Mouse (Mus musculus) liver, embryonic 14.5 days (tissue): ENCODE measurements at regions not wholly inside any gene's neighbourhood (a gene's known extent, or its start where the extent isn't known, plus 50 kb on each side); places are given as distances from the start of the nearest gene placed in this dataset.

Experiments used
- ATAC-seq: fragments of 200-750 bp; cut with Nextera tagmentation; 2 replicates; pipeline ENCODE4 v1.8.0; 2017; ENCODE audit warnings: moderate number of reproducible peaks, mild to moderate bottlenecking, moderate library complexity; ENCODE audit not compliant: insufficient read depth
- DNase-seq, 3 experiments: peaks; one replicate each; pipeline ENCODE4 v3.0.0-alpha.2; 2012 to 2013; ENCODE audit warnings: low read depth in 3 of 3, low spot score in 3 of 3
- H3K27ac ChIP-seq: fragments of 300-500 bp; sonication (generic); 2 replicates; pipeline ENCODE4 v1.5.1; 2014; ENCODE audit warnings: moderate library complexity, mild to moderate bottlenecking, control low read depth, inconsistent platforms
- H3K27me3 ChIP-seq: fragments of 300-500 bp; sonication (generic); 2 replicates; pipeline ENCODE4 v1.6.1; 2014; ENCODE audit warnings: mild to moderate bottlenecking, low read length, moderate library complexity; ENCODE audit not compliant: control insufficient read depth, insufficient read depth
- H3K36me3 ChIP-seq: fragments of 300-500 bp; sonication (generic); replicated peaks from 2 replicates; pipeline ENCODE4 v1.6.1; 2014; ENCODE audit warnings: low read depth; ENCODE audit not compliant: control insufficient read depth, insufficient read depth
- H3K4me1 ChIP-seq, 2 experiments: fragments of 200-500 bp in 1 of 2; fragments of 300-500 bp in 1 of 2; sonication (generic) in 1 of 2; replicated peaks; 2 replicates each; pipeline ENCODE4 v1.6.1; 2012 to 2014; ENCODE audit warnings: antibody characterized with exemption in 1 of 2, inconsistent platforms in 1 of 2, low read length in 1 of 2; ENCODE audit not compliant: control insufficient read depth in 2 of 2, insufficient read depth in 2 of 2
- H3K4me2 ChIP-seq: fragments of 300-500 bp; sonication (generic); 2 replicates; pipeline ENCODE4 v1.6.1; 2014; ENCODE audit warnings: low read depth, mild to moderate bottlenecking, control low read depth, moderate library complexity
- H3K4me3 ChIP-seq, 2 experiments: fragments of 200-500 bp in 1 of 2; fragments of 300-500 bp in 1 of 2; sonication (generic) in 1 of 2; 2 replicates each; pipeline ENCODE4 v1.5.1; 2012 to 2014; ENCODE audit warnings: low read depth in 2 of 2, low read length in 2 of 2, mild to moderate bottlenecking in 2 of 2, control low read depth in 1 of 2, inconsistent platforms in 1 of 2, moderate library complexity in 1 of 2; ENCODE audit not compliant: insufficient read depth in 1 of 2
- H3K9ac ChIP-seq: fragments of 300-500 bp; sonication (generic); replicated peaks from 2 replicates; pipeline ENCODE4 v1.6.1; 2014; ENCODE audit warnings: mild to moderate bottlenecking, control low read depth, moderate library complexity
- H3K9me3 ChIP-seq: fragments of 300-500 bp; sonication (generic); 2 replicates; pipeline ENCODE4 v1.6.1; 2016; ENCODE audit warnings: low read length, mixed read lengths; ENCODE audit not compliant: control insufficient read depth
- CTCF ChIP-seq: IDR thresholded peaks from 2 replicates; pipeline ENCODE4 v1.5.1; 2016; ENCODE audit warnings: antibody characterized with exemption, low read depth, control low read depth
- EP300 ChIP-seq: IDR thresholded peaks from 2 replicates; pipeline ENCODE4 v1.6.1; 2016; ENCODE audit warnings: antibody characterized with exemption, low read depth
- WGBS: fragments of 180-500 bp; shearing (Covaris S2); extraction: QIAGEN DNeasy Blood & Tissue Kit; methylation state at CpG from one replicate; pipeline ENCODE4 v1.1.7; 2014; ENCODE audit not compliant: insufficient replicate concordance; 5-methylcytosine and 5-hydroxymethylcytosine counted together

DNA sequence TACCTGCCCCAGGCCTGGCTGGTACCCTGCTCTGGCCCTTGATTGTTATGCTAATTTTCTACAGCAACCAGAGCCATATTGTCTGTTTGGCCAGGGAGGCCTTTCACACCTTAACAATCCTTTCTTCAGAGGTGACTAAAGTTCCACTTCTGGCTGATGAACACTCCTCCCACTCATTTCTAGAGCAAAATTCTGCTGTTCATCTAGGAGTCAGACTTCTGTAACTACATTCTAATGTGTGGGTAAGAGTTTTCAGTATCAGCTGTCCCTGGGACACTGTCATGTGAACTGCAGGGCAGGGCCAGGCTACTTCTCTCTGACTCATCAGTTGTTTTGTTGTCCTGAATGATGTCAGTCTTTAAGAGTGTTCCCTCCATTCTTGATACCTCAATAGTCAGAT is 112.2 kb upstream of the Kif2a start:
- no peaks in the 10 kb centered on the region for H3K36me3 ChIP-seq
- no peak for DNase-seq
- H3K4me1 ChIP-seq, result no peaks in the 10 kb centered on the region
- H3K9ac ChIP-seq, result no peak overlapping the region
- no peak for TF ChIP-seq CTCF
- TF ChIP-seq EP300, result no peak
- H3K4me2 ChIP-seq, result no peak overlapping the region
- no peaks in the 10 kb centered on the region for H3K9me3 ChIP-seq
- no peak for ATAC-seq
- H3K4me3 ChIP-seq, result no peak overlapping the region
- H3K27ac ChIP-seq, result no peak overlapping the region
- no peaks in the 10 kb centered on the region for H3K27me3 ChIP-seq

DNA sequence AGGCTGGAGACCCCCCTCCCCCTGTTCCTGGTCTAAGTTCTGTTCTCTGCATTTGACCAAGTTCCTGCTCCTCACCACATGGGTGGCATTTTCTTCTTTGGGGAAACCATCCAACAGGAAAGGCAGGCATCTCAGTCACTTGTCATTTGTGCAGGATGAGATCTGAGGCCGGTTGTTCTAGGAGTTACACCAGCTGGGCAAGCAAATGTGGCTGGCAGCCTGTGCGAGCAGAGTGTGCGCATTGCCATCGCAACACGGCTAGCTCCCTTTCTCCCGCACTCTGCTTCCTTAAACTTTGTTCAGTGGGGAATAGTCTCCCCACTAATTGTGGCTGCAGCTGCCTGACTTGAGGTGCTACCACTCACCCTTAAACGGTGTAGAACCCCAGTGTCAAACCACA is 104.7 kb upstream of the Kif2a start:
- no peak overlapping the region for H3K27ac ChIP-seq
- TF ChIP-seq EP300 (no peak), CTCF (no peak)
- 81% methylated on average over 7 of the region's 7 CpGs for WGBS
- H3K36me3 ChIP-seq, result no peaks in the 10 kb centered on the region
- no peak overlapping the region for H3K4me3 ChIP-seq
- DNase-seq, result no peak
- no peak overlapping the region for H3K4me2 ChIP-seq
- H3K9me3 ChIP-seq, result no peaks in the 10 kb centered on the region
- no peaks in the 10 kb centered on the region for H3K4me1 ChIP-seq
- H3K9ac ChIP-seq, result no peak overlapping the region
- ATAC-seq, result no peak
- H3K27me3 ChIP-seq, result no peaks in the 10 kb centered on the region

DNA sequence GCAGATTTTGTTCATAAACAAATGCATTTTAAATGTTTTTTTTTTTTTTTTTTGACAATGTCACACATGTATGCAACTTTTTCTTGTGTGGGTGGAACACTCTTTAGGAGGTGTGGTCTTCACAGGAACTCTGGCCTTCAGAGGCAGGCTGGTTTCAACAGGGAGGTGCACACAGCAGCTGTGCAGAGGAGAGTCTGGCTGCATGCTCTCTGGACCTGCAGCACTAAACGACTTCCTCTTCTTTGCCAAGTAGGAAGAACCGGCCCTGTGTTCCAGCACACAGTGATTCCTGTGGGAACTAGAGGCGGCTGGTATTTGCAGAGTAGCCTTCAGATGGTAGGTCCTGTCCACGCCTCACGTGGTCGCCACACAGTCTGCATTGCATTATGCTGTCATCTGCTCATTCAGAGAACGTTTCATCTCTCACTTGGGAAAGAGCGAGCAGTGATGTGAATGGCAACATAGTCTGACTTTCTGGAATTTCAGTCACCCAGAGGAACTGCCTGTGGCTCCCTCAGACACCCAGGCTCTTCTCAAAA is 102.3 kb upstream of the Kif2a start:
- Histone ChIP-seq H3K27me3 (no peaks in the 10 kb centered on the region), H3K27ac (no peak overlapping the region), H3K4me2 (no peak overlapping the region), H3K9ac (no peak overlapping the region), H3K9me3 (no peaks in the 10 kb centered on the region), H3K36me3 (no peaks in the 10 kb centered on the region), H3K4me1 (no peaks in the 10 kb centered on the region), H3K4me3 (no peak overlapping the region)
- no peak for DNase-seq
- no peak for TF ChIP-seq EP300
- TF ChIP-seq CTCF, result no peak
- no peak for ATAC-seq
- 34% methylated on average over 8 of the region's 8 CpGs for WGBS

DNA sequence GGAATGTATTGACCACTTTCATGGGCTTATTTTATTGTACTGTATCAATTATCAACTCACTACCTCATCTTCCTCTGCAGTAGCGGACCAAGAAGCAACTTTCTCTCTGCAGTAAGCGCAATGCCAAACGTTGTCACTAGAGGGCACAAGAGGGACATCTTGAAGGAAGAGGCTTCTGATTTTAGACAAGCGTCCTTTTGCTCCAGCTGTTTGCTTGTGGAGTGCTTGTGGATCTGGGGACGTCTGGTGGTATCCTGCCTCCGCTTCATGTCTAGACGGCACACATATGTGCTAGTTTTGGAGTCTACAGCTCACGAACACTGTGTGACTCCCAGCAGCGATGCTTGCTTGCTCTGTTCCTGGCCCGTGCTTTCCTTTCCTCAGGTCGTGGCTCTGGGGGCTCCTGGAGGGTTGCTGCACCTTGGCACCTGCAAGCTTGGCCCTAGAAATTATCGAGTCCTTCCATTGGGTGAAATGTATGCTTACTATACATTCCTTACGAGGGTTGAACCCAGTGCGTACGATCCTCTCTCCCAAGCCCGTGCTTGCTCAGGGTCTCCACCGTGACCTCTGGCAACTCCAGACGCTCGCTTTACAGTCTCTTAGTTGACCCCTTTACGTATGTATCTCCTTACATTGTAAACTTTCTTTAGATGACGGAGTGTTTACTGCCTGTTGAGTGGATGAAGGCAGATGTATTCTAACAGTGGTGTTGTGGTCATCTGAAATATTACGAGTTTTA is 92.2 kb upstream of the Kif2a start:
- 0 out of 2 replicates have a peak, but pooled peaks have one; percentile 15 for ATAC-seq
- no peak overlapping the region for H3K27ac ChIP-seq
- H3K27me3 ChIP-seq, result no peaks in the 10 kb centered on the region
- no peak overlapping the region for H3K4me3 ChIP-seq
- TF ChIP-seq CTCF, result peak; percentile 90
- TF ChIP-seq EP300, result no peak
- H3K4me1 ChIP-seq, result no peaks in the 10 kb centered on the region
- 52% methylated on average over 22 of the region's 22 CpGs for WGBS
- H3K4me2 ChIP-seq, result no peak overlapping the region
- no peaks in the 10 kb centered on the region for H3K9me3 ChIP-seq
- H3K9ac ChIP-seq, result no peak overlapping the region
- H3K36me3 ChIP-seq, result no peaks in the 10 kb centered on the region
- peak; percentile 59 to 67 (median 61) for DNase-seq

DNA sequence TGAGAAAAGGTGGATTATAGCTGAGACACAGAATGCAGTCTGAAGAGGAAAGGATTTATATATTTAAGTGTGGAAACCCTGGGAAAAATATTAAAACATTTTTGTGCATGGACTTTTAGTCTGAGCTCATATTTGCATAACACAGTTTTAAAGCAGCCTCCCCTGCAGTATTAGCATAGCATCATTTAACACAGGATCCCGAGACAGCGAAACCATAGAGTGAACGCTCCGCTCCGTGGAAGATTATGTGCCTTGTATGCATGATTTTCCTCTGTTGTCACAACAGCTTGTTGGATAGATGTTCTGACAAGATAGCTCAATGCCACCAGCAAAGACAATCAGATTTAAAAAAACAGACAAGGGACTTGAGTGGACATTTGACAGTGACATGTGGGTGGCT is 86.1 kb upstream of the Kif2a start:
- 87% methylated on average over 5 of the region's 5 CpGs for WGBS
- Histone ChIP-seq H3K27ac (no peak overlapping the region), H3K9ac (no peak overlapping the region), H3K4me2 (no peak overlapping the region), H3K4me3 (no peak overlapping the region), H3K4me1 (no peaks in the 10 kb centered on the region), H3K9me3 (no peaks in the 10 kb centered on the region), H3K36me3 (no peaks in the 10 kb centered on the region), H3K27me3 (no peaks in the 10 kb centered on the region)
- ATAC-seq (no peak), DNase-seq (no peak)
- no peak for TF ChIP-seq CTCF
- no peak for TF ChIP-seq EP300
